8 mouse cellular contexts compared by ENCODE assay signal in genomic region chr5:117120489-117121466, GRCm38 (mm10). TPM values are rescaled to one million over a fixed set of nuclear protein-coding genes. Genes with fewer than 3 reads are reported as not detected.
A peak's percentile ranks its signal among the peaks of the same experiment; 100 is the strongest.
DNase-seq lines count a peak whose midpoint lies in the region; ATAC-seq lines count a peak whose summit lies in the region.

No protein-coding gene starts in this region.

- DNase-seq in heart, embryonic 10.5 days (ENCODE audit: low spot score), result no peak
- no peak for DNase-seq in heart, postnatal 36 days
- peak; percentile 37 for DNase-seq in NIH3T3 (ENCODE audit: low read depth)
- no peak for DNase-seq in forebrain, embryonic 14.5 days (ENCODE audit: low spot score)
- peak; percentile 41 to 50 for DNase-seq in kidney, postnatal 4 days
- peak; percentile 30 for DNase-seq in neural tube, embryonic 10.5 days (ENCODE audit: extremely low spot score, low spot score)
- DNase-seq in right cerebral cortex, adult 18-20 months, result no peak
- DNase-seq in left cerebral cortex, adult 9 months (ENCODE audit: low spot score in 2 of 2), result no peak

- 0 out of 2 replicates have a peak, but pooled peaks cover 4% of the 10 kb centered on the region for H3K36me3 ChIP-seq in heart, embryonic 10.5 days
- no peaks in the 10 kb centered on the region for H3K36me3 ChIP-seq in forebrain, embryonic 14.5 days (ENCODE audit: control insufficient read depth, insufficient read depth, low read length)

- H3K9me3 ChIP-seq in heart, embryonic 10.5 days, result no peaks in the 10 kb centered on the region
- H3K9me3 ChIP-seq in forebrain, embryonic 14.5 days (replicated peaks; ENCODE audit: control insufficient read depth, low read length), result no peaks in the 10 kb centered on the region

- peaks cover 20% of the 10 kb centered on the region for H3K4me1 ChIP-seq in heart, embryonic 10.5 days
- H3K4me1 ChIP-seq in forebrain, embryonic 14.5 days (ENCODE audit: control insufficient read depth, insufficient read depth, low read length), result peaks cover 11% of the 10 kb centered on the region

- H3K4me3 ChIP-seq in heart, embryonic 10.5 days, result peak overlapping the region; percentile 89
- peak overlapping the region; percentile 70 for H3K4me3 ChIP-seq in forebrain, embryonic 14.5 days (ENCODE audit: low read depth, low read length)

- peak overlapping the region; percentile 77 for H3K27ac ChIP-seq in heart, embryonic 10.5 days
- H3K27ac ChIP-seq in forebrain, embryonic 14.5 days (ENCODE audit: low read depth, low read length), result no peak overlapping the region

- peak overlapping the region; percentile 90 for H3K4me2 ChIP-seq in forebrain, embryonic 14.5 days (ENCODE audit: low read length)

- H3K27me3 ChIP-seq in heart, embryonic 10.5 days (ENCODE audit: insufficient read depth, poor library complexity, severe bottlenecking), result no peaks in the 10 kb centered on the region
- H3K27me3 ChIP-seq in forebrain, embryonic 14.5 days (replicated peaks; ENCODE audit: control insufficient read depth, insufficient read depth, low read length), result no peaks in the 10 kb centered on the region

- WGBS in heart, embryonic 10.5 days, result under 1% methylated on average over 40 of the region's 40 CpGs
- WGBS in forebrain, embryonic 14.5 days, result under 1% methylated on average over 40 of the region's 40 CpGs

- ATAC-seq in forebrain, embryonic 14.5 days, result no peak

- intact Hi-C loops in heart, postnatal 36 days (cut with DNase I), result loop anchor here (2.0 kb wide), 1 partner anchor 14 kb away; no protein-coding TSS in a partner anchor

- peak overlapping the region; percentile 73 for H3K9ac ChIP-seq in forebrain, embryonic 14.5 days (ENCODE audit: low read length)

RNA-seq across cellular contexts. Expression of gene Taok3, which starts 0.8 kb away (rescaled TPM):
- polyA plus RNA-seq in heart, embryonic 10.5 days (2016; fragmentation: Nextera tagmentation; extraction: Ambion mirVana), result 12.2 and 18.6 TPM in 2 replicates
- total RNA-seq in heart, postnatal 36 days (2021), result 1 to 10 TPM; 7.7 to 8.2 TPM
- polyA plus RNA-seq in forebrain, embryonic 14.5 days (2014; fragmentation: Nextera tagmentation; extraction: Ambion mirVana), result 32.1 and 48.7 TPM in 2 replicates

RNA-seq across cellular contexts. Expression of gene Suds3, which starts 4.9 kb away (rescaled TPM):
- polyA plus RNA-seq in heart, embryonic 10.5 days (2016; fragmentation: Nextera tagmentation; extraction: Ambion mirVana), result 54.8 and 76.3 TPM in 2 replicates
- total RNA-seq in heart, postnatal 36 days (2021), result 10 to 100 TPM; 89.7 to 97.2 TPM
- polyA plus RNA-seq in forebrain, embryonic 14.5 days (2014; fragmentation: Nextera tagmentation; extraction: Ambion mirVana), result 49.5 and 55.5 TPM in 2 replicates

Comparison
In these comparisons a context has a peak if more than half of its experiments do, and no peak if none do; other contexts are left out.
1. DNase-seq: peak in NIH3T3 (single experiment), kidney, postnatal 4 days (2 of 2) and neural tube, embryonic 10.5 days (single experiment); none in heart, embryonic 10.5 days (single experiment), heart, postnatal 36 days (0 of 2), forebrain, embryonic 14.5 days (single experiment), right cerebral cortex, adult 18-20 months (single experiment) and left cerebral cortex, adult 9 months (0 of 2).